Mouse (Mus musculus) hindbrain, embryonic 15.5 days (tissue): ENCODE data around the gene Tiam1. TPM values are rescaled to one million over a fixed set of nuclear protein-coding genes. Genes with fewer than 3 reads are reported as not detected.

Source experiments
- ATAC-seq: fragments of 200-750 bp; cut with Nextera tagmentation; 2 replicates; pipeline ENCODE4 v1.8.0; 2017; ENCODE audit warnings: low read depth, moderate number of reproducible peaks, moderate TSS enrichment; ENCODE audit not compliant: low FRiP score
- H3K27ac ChIP-seq: fragments of 300-500 bp; sonication (generic); replicated peaks from 2 replicates; pipeline ENCODE4 v1.5.1; 2015; ENCODE audit warnings: mild to moderate bottlenecking, inconsistent platforms
- H3K27me3 ChIP-seq: fragments of 300-500 bp; sonication (generic); 2 replicates; pipeline ENCODE4 v1.6.1; 2015; ENCODE audit warnings: control low read depth, inconsistent platforms
- H3K36me3 ChIP-seq: fragments of 300-500 bp; sonication (generic); 2 replicates; pipeline ENCODE4 v1.6.1; 2015; ENCODE audit warnings: control low read depth, inconsistent platforms
- H3K4me1 ChIP-seq: fragments of 300-500 bp; sonication (generic); replicated peaks from 2 replicates; pipeline ENCODE4 v1.6.1; 2015; ENCODE audit warnings: control low read depth, inconsistent platforms
- H3K4me2 ChIP-seq: fragments of 300-500 bp; sonication (generic); 2 replicates; pipeline ENCODE4 v1.6.1; 2015; ENCODE audit warnings: moderate library complexity, mild to moderate bottlenecking, inconsistent platforms
- H3K4me3 ChIP-seq: fragments of 300-500 bp; sonication (generic); 2 replicates; pipeline ENCODE4 v1.5.1; 2015; ENCODE audit warnings: mild to moderate bottlenecking, inconsistent platforms
- H3K9ac ChIP-seq: fragments of 300-500 bp; sonication (generic); 2 replicates; pipeline ENCODE4 v1.6.1; 2015; ENCODE audit warnings: inconsistent platforms
- H3K9me3 ChIP-seq: fragments of 300-500 bp; sonication (generic); 2 replicates; pipeline ENCODE4 v1.6.1; 2016; ENCODE audit warnings: control low read depth, inconsistent platforms
- WGBS: fragments of 180-500 bp; shearing (Covaris S2); methylation state at CpG from one replicate; pipeline ENCODE4 v1.1.7; 2015; 5-methylcytosine and 5-hydroxymethylcytosine counted together
- polyA plus RNA-seq: library from polyadenylated mRNA; unstranded; fragments of >200 nt; fragmentation: Nextera tagmentation; extraction: Ambion mirVana; gene quantifications from 2 replicates; pipeline ENCODE4 v1.2.1, GENCODE M21; 2015

Tiam1 gene
- polyA plus RNA-seq, 1 experiment from 2014 or later = 23.8 TPM

GRCm38 (mm10) chr16:89943267-89943971, 200.2 kb downstream of the Tiam1 start:
- H3K9ac ChIP-seq = no peak overlapping the region
- H3K27ac ChIP-seq = no peak overlapping the region
- peak; percentile 21; the same call in 1 of the 2 replicates for ATAC-seq
- H3K4me2 ChIP-seq = peak overlapping the region; percentile 18; the same call in 1 of the 2 replicates
- no peaks in the 10 kb centered on the region for H3K27me3 ChIP-seq
- WGBS = 7% methylated on average over 19 of the region's 19 CpGs
- H3K36me3 ChIP-seq = no peaks in the 10 kb centered on the region
- peaks cover 29% of the 10 kb centered on the region for H3K4me1 ChIP-seq
- no peak overlapping the region for H3K4me3 ChIP-seq
- no peaks in the 10 kb centered on the region for H3K9me3 ChIP-seq

DNA sequence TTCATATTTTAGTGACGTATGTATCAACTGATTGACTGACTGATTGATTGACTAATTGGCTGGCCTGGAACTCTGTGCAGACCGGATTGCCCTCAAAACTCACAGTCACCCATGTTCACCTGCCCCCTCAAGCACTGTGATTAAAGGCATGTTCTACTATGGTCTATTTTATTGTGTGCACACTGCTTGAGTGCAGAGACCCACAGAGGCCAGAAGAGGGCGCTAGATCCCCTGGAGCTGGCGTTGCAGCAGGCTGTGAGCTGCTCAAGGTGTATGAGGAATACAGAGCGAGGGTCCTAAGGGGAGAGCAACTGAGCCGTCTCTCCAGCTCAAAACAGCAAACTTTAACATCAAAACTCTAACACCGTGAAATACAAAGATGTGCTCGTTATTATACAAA, 202.9 kb downstream of the Tiam1 start:
- 95% methylated on average over 8 of the region's 8 CpGs for WGBS
- Histone ChIP-seq H3K9me3 (no peaks in the 10 kb centered on the region), H3K27me3 (no peaks in the 10 kb centered on the region), H3K36me3 (no peaks in the 10 kb centered on the region), H3K4me3 (no peak overlapping the region), H3K9ac (no peak overlapping the region), H3K4me1 (peaks cover 27% of the 10 kb centered on the region), H3K4me2 (no peak overlapping the region), H3K27ac (no peak overlapping the region)
- ATAC-seq = no peak

DNA sequence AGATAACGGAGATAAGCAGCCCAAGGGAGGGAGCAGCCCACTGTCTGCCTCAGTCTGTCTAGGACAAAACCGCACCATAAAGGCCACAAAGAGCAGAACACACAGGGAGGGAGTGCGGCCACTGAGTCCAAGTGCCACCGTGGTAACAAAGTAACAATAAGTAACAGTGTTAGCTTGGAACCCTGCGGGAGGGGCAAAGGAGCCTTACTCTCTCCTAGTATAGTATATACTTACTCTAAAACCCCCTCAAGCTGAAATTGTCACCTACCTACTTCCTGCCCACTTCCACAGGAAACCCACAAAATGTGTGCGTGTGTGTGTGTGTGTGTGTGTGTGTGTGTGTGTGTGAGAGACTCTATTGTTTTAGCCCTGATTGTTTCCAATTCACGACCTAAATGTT, 205.3 kb downstream of the Tiam1 start:
- H3K36me3 ChIP-seq = no peaks in the 10 kb centered on the region
- no peak overlapping the region for H3K9ac ChIP-seq
- no peak overlapping the region for H3K4me2 ChIP-seq
- no peaks in the 10 kb centered on the region for H3K27me3 ChIP-seq
- 38% methylated on average over 7 of the region's 7 CpGs for WGBS
- ATAC-seq = no peak
- H3K4me3 ChIP-seq = no peak overlapping the region
- peaks cover 3% of the 10 kb centered on the region; the same call in 1 of the 2 replicates for H3K4me1 ChIP-seq
- no peak overlapping the region for H3K27ac ChIP-seq
- no peaks in the 10 kb centered on the region for H3K9me3 ChIP-seq

GRCm38 (mm10) chr16:89936571-89936970, 207.0 kb downstream of the Tiam1 start:
- Histone ChIP-seq H3K9me3 (no peaks in the 10 kb centered on the region), H3K4me2 (no peak overlapping the region), H3K9ac (no peak overlapping the region), H3K4me1 (no peaks in the 10 kb centered on the region), H3K4me3 (no peak overlapping the region), H3K27ac (no peak overlapping the region), H3K27me3 (no peaks in the 10 kb centered on the region), H3K36me3 (no peaks in the 10 kb centered on the region)
- ATAC-seq = no peak
- WGBS = 71% methylated on average over 6 of the region's 6 CpGs

DNA sequence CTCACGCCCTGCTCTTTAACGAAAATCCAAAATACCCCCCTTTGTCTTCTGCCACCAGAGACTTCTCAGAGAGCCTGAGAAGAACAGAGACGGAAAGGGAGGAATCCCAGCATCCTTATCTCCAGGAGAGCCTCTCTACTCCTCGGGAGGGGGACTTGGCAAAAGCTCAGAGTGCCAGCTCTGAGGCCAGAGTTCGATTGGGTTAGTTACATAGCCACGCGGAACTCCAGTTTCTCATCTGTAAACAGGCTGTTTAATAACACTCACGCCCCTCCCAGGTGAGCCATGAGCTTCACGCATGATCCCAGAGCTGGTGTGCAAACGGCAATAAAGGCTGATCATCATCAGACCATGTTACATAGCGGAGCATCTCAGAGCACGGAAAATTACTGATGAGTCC, 208.2 kb downstream of the Tiam1 start:
- Histone ChIP-seq H3K4me3 (no peak overlapping the region), H3K27me3 (no peaks in the 10 kb centered on the region), H3K9ac (no peak overlapping the region), H3K9me3 (no peaks in the 10 kb centered on the region), H3K4me2 (no peak overlapping the region), H3K4me1 (no peaks in the 10 kb centered on the region), H3K27ac (no peak overlapping the region), H3K36me3 (no peaks in the 10 kb centered on the region)
- ATAC-seq = no peak
- 73% methylated on average over 12 of the region's 12 CpGs for WGBS

GRCm38 (mm10) chr16:89934616-89935015, 209.0 kb downstream of the Tiam1 start:
- no peak for ATAC-seq
- no peak overlapping the region for H3K4me3 ChIP-seq
- no peaks in the 10 kb centered on the region for H3K9me3 ChIP-seq
- no peak overlapping the region for H3K4me2 ChIP-seq
- no peaks in the 10 kb centered on the region for H3K4me1 ChIP-seq
- WGBS = 48% methylated on average over 10 of the region's 10 CpGs
- H3K36me3 ChIP-seq = no peaks in the 10 kb centered on the region
- no peak overlapping the region for H3K27ac ChIP-seq
- H3K9ac ChIP-seq = no peak overlapping the region
- H3K27me3 ChIP-seq = no peaks in the 10 kb centered on the region

DNA sequence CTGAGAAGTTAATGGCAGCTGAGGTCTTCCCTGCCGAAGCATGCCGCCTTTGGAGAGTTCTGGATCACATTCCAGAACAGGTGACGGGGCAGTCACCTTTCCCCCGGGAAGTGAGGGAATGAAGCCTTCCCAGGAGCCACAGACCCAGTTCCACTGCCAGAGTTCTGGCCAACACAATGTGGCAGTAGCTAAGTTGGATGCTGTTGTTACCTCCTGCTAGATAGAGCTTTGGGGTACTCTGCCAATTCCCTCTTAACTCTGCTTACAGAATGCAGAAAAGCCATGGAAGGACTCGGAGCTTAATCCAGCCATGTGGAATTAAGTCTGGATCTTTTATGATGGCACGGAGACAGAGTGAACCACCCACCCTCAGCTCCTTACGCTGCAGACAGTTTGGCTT, 209.6 kb downstream of the Tiam1 start:
- H3K27ac ChIP-seq = no peak overlapping the region
- H3K36me3 ChIP-seq = no peaks in the 10 kb centered on the region
- H3K9me3 ChIP-seq = no peaks in the 10 kb centered on the region
- no peaks in the 10 kb centered on the region for H3K4me1 ChIP-seq
- H3K27me3 ChIP-seq = no peaks in the 10 kb centered on the region
- no peak overlapping the region for H3K4me2 ChIP-seq
- H3K4me3 ChIP-seq = no peak overlapping the region
- H3K9ac ChIP-seq = no peak overlapping the region
- ATAC-seq = no peak
- whole genome bisulfite sequencing = 79% methylated on average over 7 of the region's 7 CpGs

- no peaks in the 10 kb centered on the region for H3K27me3 ChIP-seq
- 82% methylated on average over 7 of the region's 7 CpGs for WGBS
- no peak overlapping the region for H3K4me3 ChIP-seq
- H3K9me3 ChIP-seq = no peaks in the 10 kb centered on the region
- no peak overlapping the region for H3K27ac ChIP-seq
- H3K9ac ChIP-seq = no peak overlapping the region
- no peak for ATAC-seq
- peaks cover 16% of the 10 kb centered on the region for H3K4me1 ChIP-seq
- no peak overlapping the region for H3K4me2 ChIP-seq
- no peaks in the 10 kb centered on the region for H3K36me3 ChIP-seq
Observed at GRCm38 (mm10) chr16:89928611-89929010, 215.0 kb downstream of the Tiam1 start.

GRCm38 (mm10) chr16:89924249-89924890, 219.2 kb downstream of the Tiam1 start:
- no peak overlapping the region for H3K4me3 ChIP-seq
- H3K27ac ChIP-seq = 0 out of 2 replicates have a peak overlapping the region, but pooled peaks have one; percentile 42
- peak; percentile 53; the same call in 1 of the 2 replicates for ATAC-seq
- peak overlapping the region; percentile 30 for H3K4me2 ChIP-seq
- H3K9ac ChIP-seq = no peak overlapping the region
- H3K36me3 ChIP-seq = no peaks in the 10 kb centered on the region
- no peaks in the 10 kb centered on the region for H3K9me3 ChIP-seq
- WGBS = 24% methylated on average over 14 of the region's 14 CpGs
- peaks cover 24% of the 10 kb centered on the region for H3K4me1 ChIP-seq
- no peaks in the 10 kb centered on the region for H3K27me3 ChIP-seq

DNA sequence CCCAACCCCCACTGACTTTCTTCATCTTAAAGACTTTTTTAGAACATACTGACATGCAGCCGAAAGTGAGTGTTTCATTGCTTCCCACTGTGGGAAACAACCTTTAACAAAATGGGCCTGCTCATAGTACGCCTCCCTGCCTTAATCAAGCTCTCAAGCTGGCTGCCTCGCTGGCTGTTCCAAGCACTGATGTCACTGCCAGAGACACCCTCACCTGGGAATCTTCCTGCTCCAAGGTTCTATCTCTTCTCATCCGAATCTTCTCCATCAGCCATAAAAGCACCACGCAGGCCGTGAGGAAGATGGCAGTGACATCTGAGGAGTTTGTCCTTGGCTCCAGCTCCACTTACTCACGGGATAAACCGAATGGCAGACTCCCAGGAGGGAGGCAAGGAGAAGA, 220.3 kb downstream of the Tiam1 start:
- ATAC-seq = no peak

DNA sequence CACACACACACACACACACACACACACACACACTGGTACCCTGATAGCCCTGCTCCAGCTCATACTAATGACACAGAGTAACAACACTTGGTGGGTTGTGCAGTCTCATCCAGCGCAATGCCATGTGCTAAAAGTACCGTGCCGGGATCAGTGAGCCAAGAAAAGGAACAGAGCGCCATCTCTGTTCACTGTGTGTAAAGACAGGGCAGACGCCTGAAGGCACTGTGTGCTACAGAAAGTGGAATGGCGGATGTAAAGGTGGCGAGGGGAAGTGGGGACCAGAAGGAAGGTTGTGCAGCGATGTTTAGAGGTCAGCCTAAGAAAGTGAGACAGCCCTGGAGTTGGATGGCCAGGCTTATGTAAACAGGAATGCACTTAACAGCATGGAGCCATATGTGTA, 221.1 kb downstream of the Tiam1 start:
- no peak for ATAC-seq
- Histone ChIP-seq H3K27ac (no peak overlapping the region), H3K4me1 (peaks cover 24% of the 10 kb centered on the region), H3K4me2 (no peak overlapping the region), H3K9me3 (no peaks in the 10 kb centered on the region), H3K4me3 (no peak overlapping the region), H3K9ac (no peak overlapping the region), H3K27me3 (no peaks in the 10 kb centered on the region), H3K36me3 (no peaks in the 10 kb centered on the region)
- WGBS = 90% methylated on average over 8 of the region's 8 CpGs

More for the DNA sequence above, 220.3 kb downstream of the Tiam1 start:
- Histone ChIP-seq H3K9me3 (no peaks in the 10 kb centered on the region), H3K9ac (no peak overlapping the region), H3K4me2 (no peak overlapping the region), H3K4me1 (peaks cover 24% of the 10 kb centered on the region), H3K36me3 (no peaks in the 10 kb centered on the region), H3K4me3 (no peak overlapping the region), H3K27me3 (no peaks in the 10 kb centered on the region), H3K27ac (no peak overlapping the region)
- WGBS = 76% methylated on average over 8 of the region's 8 CpGs

- Histone ChIP-seq H3K27ac (no peak overlapping the region), H3K9me3 (no peaks in the 10 kb centered on the region), H3K36me3 (no peaks in the 10 kb centered on the region), H3K9ac (no peak overlapping the region), H3K4me1 (peaks cover 24% of the 10 kb centered on the region), H3K4me3 (no peak overlapping the region), H3K4me2 (no peak overlapping the region), H3K27me3 (no peaks in the 10 kb centered on the region)
- ATAC-seq = no peak
- 79% methylated on average over 14 of the region's 14 CpGs for WGBS
Observed at GRCm38 (mm10) chr16:89921370-89921769, 222.2 kb downstream of the Tiam1 start.
